Mouse (Mus musculus) forebrain, embryonic 14.5 days (tissue): ENCODE results near the gene Tmem200a. TPM values are rescaled to one million over a fixed set of nuclear protein-coding genes. Genes with fewer than 3 reads are reported as not detected.
A peak's percentile ranks its signal among the peaks of the same experiment; 100 is the strongest.
"Not testable (repeated sequence)": the region's sequence is repeated elsewhere in the genome, so short reads cannot be mapped to it uniquely, and the experiment has no call there.

Experiments used
- ATAC-seq: fragments of 200-750 bp; cut with Nextera tagmentation; 2 replicates; pipeline ENCODE4 v1.8.0; 2017; ENCODE audit warnings: mild to moderate bottlenecking, moderate library complexity
- DNase-seq: peaks from one replicate; pipeline ENCODE4 v3.0.0-alpha.2; 2015; ENCODE audit warnings: low spot score
- H3K27ac ChIP-seq: fragments of 300-500 bp; sonication (generic); 2 replicates; pipeline ENCODE4 v1.5.1; 2014; ENCODE audit warnings: low read depth, mild to moderate bottlenecking, control low read depth, low read length, moderate library complexity
- H3K27me3 ChIP-seq: fragments of 300-500 bp; sonication (generic); replicated peaks from 2 replicates; pipeline ENCODE4 v1.6.1; 2014; ENCODE audit warnings: low read length, control low read depth, mixed read lengths; ENCODE audit not compliant: control insufficient read depth, insufficient read depth
- H3K36me3 ChIP-seq: fragments of 300-500 bp; sonication (generic); 2 replicates; pipeline ENCODE4 v1.6.1; 2014; ENCODE audit warnings: low read length, control low read depth; ENCODE audit not compliant: control insufficient read depth, insufficient read depth
- H3K4me1 ChIP-seq: fragments of 300-500 bp; sonication (generic); 2 replicates; pipeline ENCODE4 v1.6.1; 2014; ENCODE audit warnings: antibody characterized with exemption, low read length, control low read depth; ENCODE audit not compliant: control insufficient read depth, insufficient read depth
- H3K4me2 ChIP-seq: fragments of 300-500 bp; sonication (generic); 2 replicates; pipeline ENCODE4 v1.6.1; 2014; ENCODE audit warnings: mild to moderate bottlenecking, control low read depth, low read length
- H3K4me3 ChIP-seq: fragments of 300-500 bp; sonication (generic); 2 replicates; pipeline ENCODE4 v1.5.1; 2014; ENCODE audit warnings: low read depth, low read length, control low read depth
- H3K9ac ChIP-seq: fragments of 300-500 bp; sonication (generic); 2 replicates; pipeline ENCODE4 v1.6.1; 2014; ENCODE audit warnings: mild to moderate bottlenecking, low read length, control low read depth, moderate library complexity
- H3K9me3 ChIP-seq: fragments of 300-500 bp; sonication (generic); replicated peaks from 2 replicates; pipeline ENCODE4 v1.6.1; 2016; ENCODE audit warnings: low read length, control low read depth, mixed read lengths; ENCODE audit not compliant: control insufficient read depth
- WGBS: fragments of 180-500 bp; shearing (Covaris S2); extraction: QIAGEN DNeasy Blood & Tissue Kit; methylation state at CpG from one replicate; pipeline ENCODE4 v1.1.7; 2014; 5-methylcytosine and 5-hydroxymethylcytosine counted together
- polyA plus RNA-seq: library from polyadenylated mRNA; unstranded; fragments of >200 nt; fragmentation: Nextera tagmentation; extraction: Ambion mirVana; gene quantifications from 2 replicates; pipeline ENCODE4 v1.2.1, GENCODE M21; 2014

Tmem200a gene
- polyA plus RNA-seq, 1 experiment from 2014 or later = 19.4 TPM

DNA sequence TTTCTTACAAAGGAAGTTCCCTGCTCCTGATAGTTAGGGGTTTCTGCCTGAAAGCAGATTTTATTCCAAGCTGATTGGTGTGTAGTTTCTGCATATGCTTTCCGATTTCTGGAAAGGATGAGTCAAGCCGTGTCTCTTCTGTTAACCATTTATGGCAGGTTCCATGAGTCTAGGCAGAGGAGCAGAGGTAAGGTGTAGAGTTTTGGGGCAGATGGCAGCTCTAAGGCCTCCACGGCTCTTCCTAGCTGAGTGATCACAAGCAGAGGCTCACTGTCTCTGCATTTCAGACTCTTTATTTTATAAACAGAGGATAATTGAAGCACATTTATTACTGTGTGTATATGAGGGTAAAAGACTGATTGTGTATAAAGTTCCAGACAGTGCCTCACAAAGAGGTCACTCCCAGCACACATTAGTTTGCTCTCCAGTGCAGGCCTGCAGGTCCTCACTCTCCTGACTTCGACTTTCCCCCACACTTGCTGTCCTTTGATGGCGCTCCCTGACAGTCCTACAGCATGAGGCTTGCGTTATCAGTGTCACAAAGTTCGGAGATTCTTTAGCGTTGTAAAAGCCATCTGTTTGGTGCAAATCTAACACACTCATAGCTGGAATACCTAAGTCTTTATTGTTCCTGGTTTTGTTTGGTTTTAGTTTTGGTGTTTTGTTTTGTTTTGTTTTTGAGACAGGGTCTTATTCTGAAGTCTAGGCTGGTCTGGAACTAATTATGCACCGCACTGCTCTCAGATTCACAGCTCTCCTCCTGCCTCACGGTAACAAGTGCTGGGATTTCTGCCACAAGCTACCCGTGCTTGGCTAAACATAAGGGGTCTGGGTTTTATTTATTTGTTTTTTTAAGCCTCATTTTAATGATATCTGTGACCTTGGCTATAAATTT lies 151.1 kb downstream of the Tmem200a start:
- Histone ChIP-seq H3K27me3 (no peaks in the 10 kb centered on the region), H3K27ac (no peak overlapping the region), H3K4me2 (no peak overlapping the region), H3K4me3 (no peak overlapping the region), H3K4me1 (peaks cover 13% of the 10 kb centered on the region), H3K9me3 (no peaks in the 10 kb centered on the region), H3K9ac (no peak overlapping the region), H3K36me3 (no peaks in the 10 kb centered on the region)
- 51% methylated on average over 11 of the region's 11 CpGs for WGBS
- DNase-seq (no peak), ATAC-seq (no peak)

- Histone ChIP-seq H3K9ac (no peak overlapping the region), H3K27me3 (no peaks in the 10 kb centered on the region), H3K27ac (no peak overlapping the region), H3K4me2 (no peak overlapping the region), H3K36me3 (no peaks in the 10 kb centered on the region), H3K4me1 (peaks cover 4% of the 10 kb centered on the region; the same call in 1 of the 2 replicates), H3K9me3 (no peaks in the 10 kb centered on the region), H3K4me3 (no peak overlapping the region)
- no peak; the same call in 1 of the 2 replicates for ATAC-seq
- WGBS = 36% methylated on average over 4 of the region's 4 CpGs
- peak; percentile 38 for DNase-seq
These were observed 158.1 kb downstream of the Tmem200a start for GRCm38 (mm10) chr10:25920640-25921278.

DNA sequence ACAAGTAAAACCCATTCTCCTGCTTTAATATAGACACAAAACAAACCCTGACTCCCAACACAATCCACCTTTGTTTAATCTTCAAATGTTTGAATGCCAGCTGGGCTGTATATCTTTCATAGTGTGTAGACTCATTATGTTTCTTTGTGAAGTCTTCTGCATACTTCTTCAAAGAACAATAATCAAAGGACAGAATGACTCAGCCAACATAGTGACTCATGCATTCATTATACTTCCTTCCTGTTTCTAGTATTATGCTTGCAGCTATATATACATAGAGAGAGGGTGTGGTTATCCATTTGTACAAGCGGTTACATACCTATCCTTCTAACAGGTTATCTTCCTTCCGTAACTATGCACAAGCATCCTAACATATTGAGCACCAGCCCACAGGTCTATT lies 160.7 kb downstream of the Tmem200a start:
- no peaks in the 10 kb centered on the region for H3K9me3 ChIP-seq
- DNase-seq (no peak), ATAC-seq (no peak)
- peaks cover 4% of the 10 kb centered on the region; the same call in 1 of the 2 replicates for H3K4me1 ChIP-seq
- H3K36me3 ChIP-seq = no peaks in the 10 kb centered on the region
- no peak overlapping the region for H3K27ac ChIP-seq
- no peak overlapping the region for H3K4me3 ChIP-seq
- WGBS = 76% methylated on average over 2 of the region's 2 CpGs
- no peak overlapping the region for H3K9ac ChIP-seq
- no peak overlapping the region for H3K4me2 ChIP-seq
- no peaks in the 10 kb centered on the region for H3K27me3 ChIP-seq

DNA sequence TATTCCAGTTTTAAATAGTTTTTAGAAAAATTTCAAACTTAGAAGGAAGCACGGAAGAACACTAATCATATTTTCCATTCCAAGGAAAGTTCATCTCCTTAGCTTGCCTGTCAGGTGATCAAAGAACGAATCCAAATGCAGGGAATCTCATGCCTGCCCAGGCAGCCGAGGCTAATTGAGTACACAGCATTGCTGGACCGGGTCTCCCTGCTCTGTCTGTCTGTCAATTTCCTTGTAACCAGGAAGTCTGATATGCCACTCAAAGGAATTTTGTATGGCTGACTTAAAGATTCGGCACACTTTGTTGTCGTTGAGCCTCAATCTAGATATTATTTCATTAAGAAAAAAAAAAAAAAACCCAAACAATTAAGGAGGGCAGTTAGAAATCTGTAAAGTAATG lies 168.6 kb downstream of the Tmem200a start:
- Histone ChIP-seq H3K27me3 (no peaks in the 10 kb centered on the region), H3K4me1 (no peaks in the 10 kb centered on the region), H3K27ac (no peak overlapping the region), H3K4me2 (no peak overlapping the region), H3K9me3 (no peaks in the 10 kb centered on the region), H3K9ac (no peak overlapping the region), H3K4me3 (no peak overlapping the region), H3K36me3 (no peaks in the 10 kb centered on the region)
- ATAC-seq (no peak), DNase-seq (no peak)
- whole genome bisulfite sequencing = 62% methylated on average over 6 of the region's 6 CpGs

- DNase-seq = no peak
- 0 out of 2 replicates have a peak, but pooled peaks have one; percentile 48 for ATAC-seq
- Histone ChIP-seq H3K27me3 (no peaks in the 10 kb centered on the region), H3K4me2 (no peak overlapping the region), H3K4me3 (no peak overlapping the region), H3K36me3 (no peaks in the 10 kb centered on the region), H3K9ac (no peak overlapping the region), H3K4me1 (no peaks in the 10 kb centered on the region), H3K27ac (no peak overlapping the region), H3K9me3 (no peaks in the 10 kb centered on the region)
- 43% methylated on average over 10 of the region's 10 CpGs for WGBS
These were observed 170.5 kb downstream of the Tmem200a start for GRCm38 (mm10) chr10:25908027-25909012.

DNA sequence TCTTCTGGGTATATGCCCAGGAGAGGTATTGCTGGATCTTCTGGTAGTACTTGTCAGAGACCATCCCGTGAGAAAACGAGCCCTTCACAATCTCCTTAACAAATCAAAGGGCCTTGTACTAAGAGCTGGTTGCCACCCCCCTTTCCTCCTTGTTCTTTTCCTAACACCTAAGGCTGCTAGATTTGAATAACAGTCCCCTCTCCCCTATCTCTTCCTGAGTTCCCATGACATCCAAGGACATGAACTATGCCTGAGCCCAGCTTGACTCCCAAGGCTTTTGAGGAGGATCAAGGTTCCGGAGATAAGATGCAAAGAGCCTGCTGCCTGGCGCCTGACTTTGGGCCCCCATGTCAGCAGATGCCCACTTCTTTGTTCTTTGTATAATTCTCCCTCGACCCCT lies 184.7 kb downstream of the Tmem200a start:
- not testable (repeated sequence) for H3K4me1 ChIP-seq, ATAC-seq

GRCm38 (mm10) chr10:25887225-25887624 lies 191.6 kb downstream of the Tmem200a start:
- H3K4me1 ChIP-seq = no peaks in the 10 kb centered on the region
- no peaks in the 10 kb centered on the region for H3K36me3 ChIP-seq
- no peak overlapping the region for H3K9ac ChIP-seq
- H3K4me2 ChIP-seq = no peak overlapping the region
- DNase-seq (no peak), ATAC-seq (no peak)
- H3K27ac ChIP-seq = no peak overlapping the region
- no peaks in the 10 kb centered on the region for H3K9me3 ChIP-seq
- 51% methylated on average over 6 of the region's 6 CpGs for WGBS
- no peak overlapping the region for H3K4me3 ChIP-seq
- H3K27me3 ChIP-seq = no peaks in the 10 kb centered on the region

More for the DNA sequence above, 184.7 kb downstream of the Tmem200a start:
- H3K9me3 ChIP-seq, H3K4me3 ChIP-seq, H3K36me3 ChIP-seq, H3K27me3 ChIP-seq, H3K4me2 ChIP-seq, H3K27ac ChIP-seq, H3K9ac ChIP-seq, DNase-seq: not testable (repeated sequence)
- 90% methylated on average over 5 of the region's 5 CpGs for WGBS

DNA sequence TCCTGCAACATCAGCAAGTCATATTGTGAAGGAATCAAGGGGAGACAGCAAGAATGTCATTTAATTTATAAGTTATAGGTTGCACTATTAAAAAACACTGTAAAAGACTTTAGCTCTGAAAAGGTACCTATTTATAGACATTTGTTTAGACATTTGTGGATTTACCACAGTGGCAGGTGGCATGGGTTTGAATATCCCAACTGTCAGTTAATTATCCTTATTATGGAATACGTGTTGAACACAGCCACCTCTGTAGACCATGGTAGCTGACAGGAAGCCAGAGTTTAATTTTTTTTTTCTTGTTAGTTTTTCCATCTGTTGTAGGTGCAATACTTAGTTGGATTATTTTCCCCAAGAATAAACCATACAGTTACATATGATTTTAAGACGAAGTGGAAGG lies 194.3 kb downstream of the Tmem200a start:
- H3K36me3 ChIP-seq = no peaks in the 10 kb centered on the region
- no peak overlapping the region for H3K27ac ChIP-seq
- ATAC-seq (no peak), DNase-seq (peak; percentile 20)
- H3K4me2 ChIP-seq = no peak overlapping the region
- 79% methylated on average over 2 of the region's 2 CpGs for WGBS
- H3K4me3 ChIP-seq = no peak overlapping the region
- H3K4me1 ChIP-seq = no peaks in the 10 kb centered on the region
- H3K27me3 ChIP-seq = no peaks in the 10 kb centered on the region
- H3K9ac ChIP-seq = no peak overlapping the region
- no peaks in the 10 kb centered on the region for H3K9me3 ChIP-seq
